Mouse (Mus musculus): ENCODE data around the gene Pcsk7. TPM values are rescaled to one million over a fixed set of nuclear protein-coding genes. Genes with fewer than 3 reads are reported as not detected.

The Pcsk7 gene
- 10 to 100 TPM; 59.9 to 64.2 TPM for total RNA-seq (2023)

GRCm38 (mm10) chr9:45906355-45907077 lies at the start of gene Pcsk7, which contains the start of gene Rnf214:
Gene Pcsk7, plus strand, starts transcription at chr9:45906497.
Gene Rnf214, minus strand, starts transcription at chr9:45906911.

GRCm38 (mm10) chr9:45935628-45936210 lies 29.4 kb downstream of the Pcsk7 start, which contains the start of gene Tagln:
Gene Tagln, minus strand, starts transcription at chr9:45936058.

GRCm38 (mm10) chr9:45955107-45955963 lies 49.0 kb downstream of the Pcsk7 start, which contains the start of gene Sidt2:
Gene Sidt2, minus strand, starts transcription at chr9:45955258.

Other genes with a start within 250 kb of the Pcsk7 start
- gene Cep164, start 77.8 kb upstream of the Pcsk7 start, total RNA-seq (2023): 10 to 100 TPM; 22.8 to 27.1 TPM
- gene Bace1, start 67.9 kb upstream of the Pcsk7 start, total RNA-seq (2023): 10 to 100 TPM; 10.9 to 12.5 TPM
- gene Rnf214, start 414 bp downstream of the Pcsk7 start, total RNA-seq (2023): 10 to 100 TPM; 28.4 to 33.3 TPM
- gene Tagln, start 29.6 kb downstream of the Pcsk7 start, total RNA-seq (2023): under 1 TPM; 0.31 to 0.58 TPM
- 100 to 1,000 TPM; 229 to 241 TPM for gene Sidt2, start 48.8 kb downstream of the Pcsk7 start, total RNA-seq (2023)
- gene Pafah1b2, start 106.2 kb downstream of the Pcsk7 start, total RNA-seq (2023): 10 to 100 TPM; 46.4 to 51.3 TPM
- 10 to 100 TPM; 54.3 to 55.2 TPM for gene Sik3, start 106.3 kb downstream of the Pcsk7 start, total RNA-seq (2023)

Measured in neutrophil, adult 59 days (primary cell).